Mouse (Mus musculus): ENCODE data around the gene Med15.

The Med15 gene

GRCm38 (mm10) chr16:17732431-17732830 lies 260 bp downstream of the Med15 start:
- no peak for DNase-seq (ENCODE audit: extremely low spot score, low spot score)

DNA sequence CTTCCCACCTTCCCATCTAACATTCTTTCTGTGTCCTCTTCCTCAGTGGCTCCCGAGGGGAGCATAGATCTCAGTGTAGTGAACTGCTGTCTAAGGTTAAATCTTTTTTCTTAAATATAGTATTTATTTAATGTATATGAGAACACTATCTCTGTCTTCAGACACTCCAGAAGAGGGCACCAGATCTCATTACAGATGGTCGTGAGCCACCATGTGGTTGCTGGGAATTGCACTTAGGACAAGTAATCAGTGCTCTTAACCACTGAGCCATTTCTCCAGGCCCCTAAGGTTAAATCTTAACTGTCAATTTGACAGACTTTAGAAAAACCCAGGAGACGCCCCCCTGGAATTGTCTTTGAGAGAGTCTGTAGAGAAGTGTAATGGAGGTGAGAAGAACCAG lies 670 bp downstream of the Med15 start:
- DNase-seq (ENCODE audit: extremely low spot score, low spot score): no peak

GRCm38 (mm10) chr16:17729974-17730373 lies 2.7 kb downstream of the Med15 start:
- no peak for DNase-seq (ENCODE audit: extremely low spot score, low spot score)

- no peak for DNase-seq (ENCODE audit: extremely low spot score, low spot score)
Observed at GRCm38 (mm10) chr16:17727179-17727861, 5.4 kb downstream of the Med15 start.

GRCm38 (mm10) chr16:17724448-17724847 lies 8.2 kb downstream of the Med15 start:
- no peak for DNase-seq (ENCODE audit: extremely low spot score, low spot score)

DNA sequence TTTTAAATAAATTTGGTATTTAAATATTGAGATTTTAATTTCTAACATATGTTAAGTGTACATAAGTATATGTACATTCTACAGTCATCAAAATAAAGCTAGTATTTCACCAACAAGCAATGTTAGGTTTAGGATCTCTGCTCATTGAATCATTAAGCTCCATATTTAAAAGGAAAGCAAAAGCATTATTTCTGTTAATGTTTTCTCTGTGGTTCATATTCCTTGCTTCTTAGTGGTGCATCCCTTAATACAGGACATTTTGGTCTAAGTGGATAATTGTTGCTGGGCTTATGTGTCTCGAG lies 9.4 kb downstream of the Med15 start:
- no peak for DNase-seq (ENCODE audit: extremely low spot score, low spot score)

DNA sequence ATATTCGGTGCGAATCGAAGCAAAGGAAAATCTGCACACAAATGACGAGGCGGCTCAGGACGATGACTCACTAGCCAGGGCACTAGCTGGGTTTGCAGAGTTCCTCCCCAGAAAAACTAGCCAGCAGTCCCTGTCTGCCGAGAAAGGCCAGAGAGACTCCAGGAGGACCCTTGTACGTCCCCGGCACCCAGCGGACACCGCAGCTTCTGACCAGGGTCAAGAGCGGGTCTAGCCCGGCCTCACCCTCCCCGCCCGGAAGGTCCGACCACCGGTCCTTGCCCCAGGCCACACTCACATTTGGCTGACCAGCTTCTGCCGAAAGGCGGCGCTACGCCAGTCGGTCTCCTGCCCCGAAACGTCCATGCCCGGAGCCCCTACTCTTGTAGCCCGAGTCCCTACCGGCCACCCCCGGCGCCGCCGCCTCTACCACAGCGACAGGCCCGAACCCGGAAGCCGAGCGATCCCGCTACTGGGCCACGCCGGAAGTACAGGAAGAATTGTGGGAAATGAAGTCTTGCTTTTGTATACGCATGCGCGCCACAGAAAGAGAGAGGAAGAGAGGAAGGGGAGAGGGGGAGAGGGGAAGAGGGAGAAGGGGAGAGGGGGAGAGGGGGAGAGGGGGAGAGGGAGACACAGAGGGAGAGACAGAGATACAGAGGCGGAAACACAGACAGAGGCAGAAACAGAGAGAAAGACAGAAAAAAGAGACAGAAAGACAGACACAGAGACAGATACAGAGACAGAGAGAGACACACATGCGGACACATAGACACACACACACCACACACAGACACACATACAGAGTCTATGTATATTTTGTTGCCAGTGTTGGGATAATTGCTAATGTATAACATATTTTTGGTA lies 10.0 kb downstream of the Med15 start:
- peak; percentile 95 for DNase-seq (ENCODE audit: extremely low spot score, low spot score)

DNA sequence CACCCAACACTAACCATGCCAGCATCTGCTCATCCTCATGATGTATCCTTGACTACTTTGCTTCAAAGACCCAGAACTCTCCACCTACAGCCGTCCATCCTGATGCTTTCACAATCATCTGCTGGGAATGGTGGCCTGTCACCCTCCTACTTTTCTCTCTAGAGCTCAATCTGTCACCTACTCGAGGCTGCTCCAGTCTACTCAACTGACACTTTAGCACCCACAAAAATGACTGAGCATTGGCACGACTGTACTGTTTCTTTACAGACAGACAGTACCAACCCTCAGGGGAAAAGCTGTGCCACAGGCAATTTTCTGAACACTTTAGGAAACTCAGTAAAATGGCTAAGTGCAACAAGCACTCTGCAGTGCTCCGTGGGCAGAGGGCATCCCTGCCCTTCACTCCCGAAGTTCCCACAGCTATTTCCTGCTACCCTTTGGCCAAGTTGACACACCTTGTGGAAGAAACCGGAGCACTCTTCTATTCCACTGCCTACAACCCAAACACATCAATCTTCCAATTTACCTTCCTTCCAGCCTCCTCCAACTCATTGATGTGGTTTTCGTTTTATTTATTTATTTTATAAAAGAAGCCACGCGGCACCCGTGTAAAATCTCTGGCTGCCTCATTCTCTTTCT lies 10.8 kb downstream of the Med15 start:
- DNase-seq (ENCODE audit: extremely low spot score, low spot score): no peak

- no peak for DNase-seq (ENCODE audit: extremely low spot score, low spot score)
Observed at GRCm38 (mm10) chr16:17721114-17721808, 11.4 kb downstream of the Med15 start.

DNA sequence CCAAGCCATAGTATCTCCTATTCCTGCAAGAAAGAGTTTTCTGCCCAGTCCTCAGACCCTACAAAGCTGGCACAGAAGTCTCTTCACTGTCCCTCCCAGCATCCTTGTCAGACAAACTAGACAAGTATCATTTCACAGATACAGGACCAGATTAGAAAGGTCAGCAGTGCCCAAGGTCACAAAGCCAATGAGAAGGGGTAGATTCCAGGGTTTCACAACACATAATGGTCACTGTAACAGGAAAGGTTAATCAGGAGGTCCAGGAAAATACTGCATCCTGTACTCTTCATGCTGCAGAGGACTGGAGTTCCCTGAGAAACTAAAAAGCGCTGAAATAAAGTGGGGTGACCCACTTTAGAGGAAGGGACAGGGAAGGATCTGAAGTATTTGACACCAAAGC lies 14.9 kb downstream of the Med15 start:
- no peak for DNase-seq (ENCODE audit: extremely low spot score, low spot score)

GRCm38 (mm10) chr16:17707541-17707940 lies 25.1 kb downstream of the Med15 start:
- no peak for DNase-seq (ENCODE audit: extremely low spot score, low spot score)

GRCm38 (mm10) chr16:17701043-17701405 lies 31.7 kb downstream of the Med15 start:
- no peak for DNase-seq (ENCODE audit: extremely low spot score, low spot score)

DNA sequence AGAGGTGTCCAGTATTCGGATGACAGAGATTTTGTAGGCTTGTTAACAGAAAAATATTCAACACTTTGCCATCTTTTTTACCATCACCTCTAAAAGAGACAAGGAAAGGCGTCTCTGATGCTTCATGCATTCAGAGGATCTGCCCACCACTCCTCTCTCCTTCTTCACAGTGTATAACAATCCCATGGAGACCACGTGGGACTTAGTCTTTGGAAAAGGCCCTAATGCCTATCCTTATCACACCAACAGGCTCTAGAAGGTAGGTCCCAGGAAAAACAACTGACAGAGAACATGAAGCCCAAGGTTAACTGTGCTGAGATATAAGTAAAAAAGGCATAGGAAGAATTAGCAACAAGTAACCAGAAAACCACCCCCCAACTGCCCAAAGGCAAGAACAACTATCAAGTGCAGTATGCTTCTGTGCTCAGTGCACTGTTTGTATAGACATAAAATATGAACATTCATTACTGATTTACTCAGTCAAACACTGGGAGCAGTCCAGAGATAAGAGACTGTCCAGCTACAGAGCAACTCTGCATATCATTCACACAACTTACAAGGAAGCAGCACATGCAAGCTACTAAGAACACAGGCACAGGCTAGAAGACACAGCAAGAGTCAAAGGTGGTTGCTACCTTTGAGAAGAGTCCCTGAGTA lies 32.2 kb downstream of the Med15 start:
- DNase-seq (ENCODE audit: extremely low spot score, low spot score): no peak

DNA sequence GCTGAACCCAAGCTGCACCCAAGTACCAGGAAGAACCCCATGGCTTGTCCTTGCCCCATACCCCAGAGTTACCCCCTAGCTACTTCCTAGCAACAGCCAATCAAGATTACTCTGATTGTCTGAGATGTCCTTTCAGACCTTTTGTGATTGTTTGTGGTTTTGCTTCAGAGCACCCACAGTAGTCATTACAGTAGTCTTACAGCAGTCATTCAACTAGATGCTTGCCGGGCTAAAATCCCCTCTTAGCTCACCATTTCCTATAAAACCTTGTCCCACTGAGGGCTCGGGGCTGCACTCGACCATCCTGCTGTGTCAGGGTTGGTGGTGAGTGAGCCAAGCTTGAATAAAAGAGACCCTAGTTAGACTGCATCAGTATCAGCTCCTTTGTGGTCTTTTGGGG lies 37.8 kb downstream of the Med15 start:
- DNase-seq (ENCODE audit: extremely low spot score, low spot score): no peak

DNA sequence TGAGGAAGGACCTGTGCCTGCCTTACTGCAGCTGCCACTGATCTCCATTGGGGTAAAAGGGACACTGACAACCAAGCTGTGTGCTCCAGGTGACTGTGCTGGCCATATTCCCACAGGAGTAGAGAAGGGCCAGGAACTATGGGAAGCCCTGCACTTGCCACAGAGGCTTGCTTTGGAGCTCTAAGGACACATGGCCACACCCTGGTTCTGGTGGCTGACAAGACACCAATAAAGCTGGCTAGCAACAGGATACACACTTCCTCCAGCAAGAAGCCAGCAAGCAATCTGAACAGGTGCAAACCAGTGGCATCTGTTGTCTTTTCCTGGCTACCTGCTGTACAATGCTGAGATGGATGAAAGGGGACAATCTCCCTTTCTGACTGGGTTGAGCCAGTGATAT lies 62.8 kb downstream of the Med15 start:
- DNase-seq (ENCODE audit: extremely low spot score, low spot score): no peak

DNA sequence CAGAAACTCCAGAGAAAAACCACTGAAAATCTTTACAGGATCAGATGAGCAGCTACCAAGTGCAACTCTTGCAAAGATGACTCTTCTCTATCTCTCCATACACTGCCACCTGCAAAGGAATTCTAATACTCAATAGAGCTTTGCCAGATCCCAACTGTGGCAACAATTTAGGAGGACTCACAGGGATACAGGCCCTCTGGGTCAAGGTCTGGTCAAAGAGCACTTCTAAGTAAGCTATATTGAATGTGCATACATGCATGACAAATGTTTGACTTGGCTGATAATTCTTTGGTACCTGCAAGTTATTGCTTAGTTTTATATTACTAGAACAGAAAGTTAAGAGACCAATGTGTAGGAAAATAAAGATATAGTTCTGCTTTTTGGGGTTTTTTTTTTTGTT lies 67.1 kb downstream of the Med15 start:
- DNase-seq (ENCODE audit: extremely low spot score, low spot score): no peak

DNA sequence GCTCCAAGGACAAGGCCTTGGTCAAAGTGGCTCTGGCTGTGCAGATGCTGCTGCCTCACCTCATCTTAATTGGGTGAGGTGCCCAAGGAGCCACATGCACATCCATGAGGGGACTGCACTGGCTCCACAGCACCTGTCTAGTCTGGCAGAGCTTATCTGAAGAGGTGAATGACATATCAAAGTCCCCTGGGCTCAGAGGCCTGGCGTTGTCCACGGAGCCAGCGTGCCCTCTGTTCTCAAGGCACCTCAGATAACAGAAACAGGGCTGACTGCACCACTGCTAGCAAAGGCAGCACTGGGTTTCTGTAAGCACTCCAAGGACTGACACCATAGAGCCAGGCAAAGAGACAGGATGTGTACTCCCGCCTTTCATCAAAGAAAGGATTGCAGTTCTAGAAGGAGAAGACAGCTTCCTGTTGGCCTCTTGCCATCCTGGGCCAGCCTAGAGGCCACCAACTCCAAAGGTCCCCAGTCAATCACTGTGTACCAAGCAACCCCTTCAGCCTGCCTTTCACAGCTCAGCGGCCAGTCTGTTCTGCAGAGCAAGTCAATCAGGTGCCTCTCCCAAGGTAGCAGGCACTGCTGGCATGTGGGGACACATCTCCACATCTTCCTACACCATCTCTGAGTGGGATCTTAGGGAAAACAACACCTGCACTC lies 76.3 kb downstream of the Med15 start:
- no peak for DNase-seq (ENCODE audit: extremely low spot score, low spot score)

- DNase-seq (ENCODE audit: extremely low spot score, low spot score): no peak
Observed at GRCm38 (mm10) chr16:17654188-17654795, 78.4 kb downstream of the Med15 start.

- no peak for DNase-seq (ENCODE audit: extremely low spot score, low spot score)
Observed at GRCm38 (mm10) chr16:17653601-17654000, 79.1 kb downstream of the Med15 start.

DNA sequence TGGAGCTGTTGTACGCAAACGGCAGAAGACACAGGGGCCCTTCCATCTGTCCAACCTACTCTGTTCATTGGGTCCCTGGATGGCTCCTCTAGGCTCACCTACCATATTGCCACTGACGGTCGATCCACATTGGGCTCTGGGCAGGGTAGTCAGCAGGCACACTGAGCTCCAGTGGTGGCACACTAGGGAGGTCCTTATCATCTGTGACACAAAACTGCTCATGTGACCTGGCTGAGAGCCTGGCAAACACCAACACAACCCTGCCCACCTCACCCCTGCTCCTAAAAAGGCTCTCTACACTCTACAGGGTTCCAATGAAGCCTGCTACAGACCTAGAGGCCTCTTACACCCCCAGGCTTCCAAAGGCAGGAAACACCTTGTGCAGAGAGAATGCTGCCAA lies 80.1 kb downstream of the Med15 start:
- no peak for DNase-seq (ENCODE audit: extremely low spot score, low spot score)

DNA sequence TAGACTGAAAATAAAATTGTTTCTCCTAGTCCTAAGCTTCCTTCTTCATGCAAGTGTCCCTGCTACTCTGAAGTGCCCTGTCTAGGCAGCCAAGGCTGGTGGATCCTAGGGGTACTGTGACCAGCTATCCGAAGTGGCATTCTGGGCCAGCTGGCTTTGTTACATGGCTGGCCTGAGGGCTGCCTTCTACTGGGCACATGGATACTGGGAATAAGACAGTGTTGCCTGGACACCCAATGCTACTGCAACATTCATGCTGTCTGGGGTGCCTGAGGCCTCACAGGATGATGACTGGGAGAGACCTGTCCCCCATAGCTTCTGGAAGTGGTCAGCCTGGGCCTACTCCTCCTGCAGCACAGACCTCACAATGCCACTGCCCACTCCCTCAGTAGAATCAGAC lies 82.0 kb downstream of the Med15 start:
- DNase-seq (ENCODE audit: extremely low spot score, low spot score): no peak
